Mouse (Mus musculus) liver, embryonic 14.5 days (tissue): Measurements from ENCODE around the gene Wdr20rt. TPM values are rescaled to one million over a fixed set of nuclear protein-coding genes. Genes with fewer than 3 reads are reported as not detected.

Source experiments
- ATAC-seq: fragments of 200-750 bp; cut with Nextera tagmentation; 2 replicates; pipeline ENCODE4 v1.8.0; 2017; ENCODE audit warnings: moderate number of reproducible peaks, mild to moderate bottlenecking, moderate library complexity; ENCODE audit not compliant: insufficient read depth
- DNase-seq, 3 experiments: peaks; one replicate each; pipeline ENCODE4 v3.0.0-alpha.2; 2012 to 2013; ENCODE audit warnings: low read depth in 3 of 3, low spot score in 3 of 3
- H3K27ac ChIP-seq: fragments of 300-500 bp; sonication (generic); 2 replicates; pipeline ENCODE4 v1.5.1; 2014; ENCODE audit warnings: moderate library complexity, mild to moderate bottlenecking, control low read depth, inconsistent platforms
- H3K27me3 ChIP-seq: fragments of 300-500 bp; sonication (generic); 2 replicates; pipeline ENCODE4 v1.6.1; 2014; ENCODE audit warnings: mild to moderate bottlenecking, low read length, moderate library complexity; ENCODE audit not compliant: control insufficient read depth, insufficient read depth
- H3K36me3 ChIP-seq: fragments of 300-500 bp; sonication (generic); replicated peaks from 2 replicates; pipeline ENCODE4 v1.6.1; 2014; ENCODE audit warnings: low read depth; ENCODE audit not compliant: control insufficient read depth, insufficient read depth
- H3K4me1 ChIP-seq, 2 experiments: fragments of 200-500 bp in 1 of 2; fragments of 300-500 bp in 1 of 2; sonication (generic) in 1 of 2; replicated peaks; 2 replicates each; pipeline ENCODE4 v1.6.1; 2012 to 2014; ENCODE audit warnings: antibody characterized with exemption in 1 of 2, inconsistent platforms in 1 of 2, low read length in 1 of 2; ENCODE audit not compliant: control insufficient read depth in 2 of 2, insufficient read depth in 2 of 2
- H3K4me2 ChIP-seq: fragments of 300-500 bp; sonication (generic); 2 replicates; pipeline ENCODE4 v1.6.1; 2014; ENCODE audit warnings: low read depth, mild to moderate bottlenecking, control low read depth, moderate library complexity
- H3K4me3 ChIP-seq, 2 experiments: fragments of 200-500 bp in 1 of 2; fragments of 300-500 bp in 1 of 2; sonication (generic) in 1 of 2; 2 replicates each; pipeline ENCODE4 v1.5.1; 2012 to 2014; ENCODE audit warnings: low read depth in 2 of 2, low read length in 2 of 2, mild to moderate bottlenecking in 2 of 2, control low read depth in 1 of 2, inconsistent platforms in 1 of 2, moderate library complexity in 1 of 2; ENCODE audit not compliant: insufficient read depth in 1 of 2
- H3K9ac ChIP-seq: fragments of 300-500 bp; sonication (generic); replicated peaks from 2 replicates; pipeline ENCODE4 v1.6.1; 2014; ENCODE audit warnings: mild to moderate bottlenecking, control low read depth, moderate library complexity
- H3K9me3 ChIP-seq: fragments of 300-500 bp; sonication (generic); 2 replicates; pipeline ENCODE4 v1.6.1; 2016; ENCODE audit warnings: low read length, mixed read lengths; ENCODE audit not compliant: control insufficient read depth
- CTCF ChIP-seq: IDR thresholded peaks from 2 replicates; pipeline ENCODE4 v1.5.1; 2016; ENCODE audit warnings: antibody characterized with exemption, low read depth, control low read depth
- EP300 ChIP-seq: IDR thresholded peaks from 2 replicates; pipeline ENCODE4 v1.6.1; 2016; ENCODE audit warnings: antibody characterized with exemption, low read depth
- WGBS: fragments of 180-500 bp; shearing (Covaris S2); extraction: QIAGEN DNeasy Blood & Tissue Kit; methylation state at CpG from one replicate; pipeline ENCODE4 v1.1.7; 2014; ENCODE audit not compliant: insufficient replicate concordance; 5-methylcytosine and 5-hydroxymethylcytosine counted together
- polyA plus RNA-seq, 2 experiments: library from polyadenylated mRNA; depleted of rRNA in 1 of 2; stranded (reverse) in 1 of 2; unstranded in 1 of 2; fragments of >200 nt; fragmentation: Nextera tagmentation in 1 of 2; extraction: Ambion mirVana in 1 of 2; gene quantifications; 2 replicates each; pipeline versions ENCODE4 v1.2.1 to v1.2.3; 2012 to 2014

Wdr20rt gene
- polyA plus RNA-seq, 2 experiments = not detected

GRCm38 (mm10) chr12:65268311-65268984 lies 43.1 kb downstream of the Wdr20rt start:
- Histone ChIP-seq H3K4me2 (no peak overlapping the region), H3K9me3 (no peaks in the 10 kb centered on the region), H3K4me3 (no peak overlapping the region), H3K4me1 (no peaks in the 10 kb centered on the region), H3K36me3 (no peaks in the 10 kb centered on the region), H3K27ac (no peak overlapping the region), H3K27me3 (no peaks in the 10 kb centered on the region), H3K9ac (no peak overlapping the region)
- no peak for ATAC-seq
- 61% methylated on average over 5 of the region's 5 CpGs for WGBS
- no peak for DNase-seq
- TF ChIP-seq CTCF = no peak

GRCm38 (mm10) chr12:65269406-65269805 lies 44.1 kb downstream of the Wdr20rt start:
- WGBS = 56% methylated on average over 5 of the region's 5 CpGs
- TF ChIP-seq EP300 (no peak), CTCF (no peak)
- DNase-seq = no peak

GRCm38 (mm10) chr12:65273807-65274206 lies 48.5 kb downstream of the Wdr20rt start:
- 49% methylated on average over 4 of the region's 4 CpGs for WGBS
- Histone ChIP-seq H3K4me1 (no peaks in the 10 kb centered on the region), H3K27ac (no peak overlapping the region), H3K27me3 (no peaks in the 10 kb centered on the region), H3K9ac (no peak overlapping the region), H3K36me3 (no peaks in the 10 kb centered on the region), H3K9me3 (no peaks in the 10 kb centered on the region), H3K4me3 (no peak overlapping the region), H3K4me2 (no peak overlapping the region)
- DNase-seq = no peak
- TF ChIP-seq CTCF (no peak), EP300 (no peak)
- ATAC-seq = no peak

More at GRCm38 (mm10) chr12:65269406-65269805, 44.1 kb downstream of the Wdr20rt start:
- no peak for ATAC-seq
- H3K27ac ChIP-seq = no peak overlapping the region
- H3K4me1 ChIP-seq = no peaks in the 10 kb centered on the region
- H3K36me3 ChIP-seq = no peaks in the 10 kb centered on the region
- H3K4me2 ChIP-seq = no peak overlapping the region
- H3K27me3 ChIP-seq = no peaks in the 10 kb centered on the region
- no peak overlapping the region for H3K9ac ChIP-seq
- H3K9me3 ChIP-seq = no peaks in the 10 kb centered on the region
- H3K4me3 ChIP-seq = no peak overlapping the region

Other genes starting within 250 kb of the Wdr20rt start
- 5.8 and 9.1 TPM in 2 replicates for gene Prpf39, start 189.2 kb upstream of the Wdr20rt start, polyA plus RNA-seq (2012; rRNA removed)
- gene Prpf39, start 189.2 kb upstream of the Wdr20rt start, polyA plus RNA-seq (2014; fragmentation: Nextera tagmentation; extraction: Ambion mirVana) = 14.3 and 14.5 TPM in 2 replicates
- 34.3 and 66.5 TPM in 2 replicates for gene Fkbp3, start 151.5 kb upstream of the Wdr20rt start, polyA plus RNA-seq (2012; rRNA removed)
- gene Fkbp3, start 151.5 kb upstream of the Wdr20rt start, polyA plus RNA-seq (2014; fragmentation: Nextera tagmentation; extraction: Ambion mirVana) = 147 and 152 TPM in 2 replicates
- 2.3 and 4.6 TPM in 2 replicates for gene Fancm, start 149.9 kb upstream of the Wdr20rt start, polyA plus RNA-seq (2012; rRNA removed)
- 5.8 and 6.5 TPM in 2 replicates for gene Fancm, start 149.9 kb upstream of the Wdr20rt start, polyA plus RNA-seq (2014; fragmentation: Nextera tagmentation; extraction: Ambion mirVana)
- 8.2 and 14.7 TPM in 2 replicates for gene Mis18bp1, start 52.9 kb upstream of the Wdr20rt start, polyA plus RNA-seq (2012; rRNA removed)
- gene Mis18bp1, start 52.9 kb upstream of the Wdr20rt start, polyA plus RNA-seq (2014; fragmentation: Nextera tagmentation; extraction: Ambion mirVana) = 36.4 and 36.7 TPM in 2 replicates